Mouse (Mus musculus): ENCODE data around the gene Ccl8. TPM values are rescaled to one million over a fixed set of nuclear protein-coding genes. Genes with fewer than 3 reads are reported as not detected.

The Ccl8 gene
- total and polyA plus RNA-seq, 3 experiments: not detected

DNA sequence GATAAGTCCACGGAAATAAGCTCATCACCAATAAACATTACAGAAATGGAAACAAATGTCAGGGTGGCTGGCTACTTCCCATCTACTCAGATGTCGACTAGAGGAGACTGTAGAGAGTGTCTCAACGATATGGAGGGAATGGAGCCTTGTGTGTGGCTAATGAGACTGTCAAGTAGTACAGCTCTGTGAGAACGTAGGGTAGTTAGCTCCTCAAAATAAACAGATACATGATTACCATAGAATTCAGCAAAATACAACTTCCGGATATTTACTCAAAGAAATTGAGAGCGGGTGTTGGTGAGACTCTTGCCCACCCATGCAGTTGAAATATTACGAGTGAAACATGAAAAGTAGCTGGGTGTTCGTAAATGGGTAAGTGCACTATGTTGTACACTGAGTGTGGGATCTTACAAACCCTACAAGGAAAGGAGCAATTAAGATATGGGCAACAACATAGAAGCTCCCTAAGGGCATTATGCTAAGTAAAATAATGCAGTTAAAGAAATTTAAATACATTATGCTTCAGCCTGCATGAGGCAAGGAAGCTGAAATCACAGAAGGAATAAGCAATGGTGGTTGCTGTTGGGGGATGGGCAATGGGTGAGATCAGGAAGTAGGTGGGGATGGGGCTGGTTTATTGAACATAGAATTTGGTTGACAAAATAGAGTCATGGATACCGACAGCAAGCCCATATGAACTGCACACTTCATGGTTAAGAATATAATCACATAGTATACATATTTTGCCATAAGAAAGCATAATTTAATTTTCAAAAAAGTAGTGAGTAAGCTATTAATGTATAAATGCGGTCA is 15.3 kb upstream of the Ccl8 start:
- H3K36me3 ChIP-seq (ENCODE audit: control insufficient read depth in 1 of 2, insufficient read depth in 2 of 2, low read length in 2 of 2): no peaks in the 10 kb centered on the region
- no peaks in the 10 kb centered on the region; the same call in 1 of the 2 replicates for H3K9me3 ChIP-seq (replicated peaks; ENCODE audit: insufficient read depth, low read length)
- TF ChIP-seq JUND (IDR thresholded peaks at IDR 0.05; ENCODE audit: low read depth, low read length) (no peak), ZNF384 (IDR thresholded peaks at IDR 0.05; ENCODE audit: low read depth, low read length) (no peak), RCOR1 (IDR thresholded peaks at IDR 0.05; ENCODE audit: low read depth, low read length) (no peak)
- H3K79me2 ChIP-seq (ENCODE audit: control insufficient read depth, insufficient read depth, low read length, poor library complexity): no peaks in the 10 kb centered on the region
- H3K27me3 ChIP-seq (ENCODE audit: control insufficient read depth in 1 of 2, insufficient read depth in 2 of 2, low read length in 2 of 2): no peaks in the 10 kb centered on the region
- H3K9ac ChIP-seq (ENCODE audit: control insufficient read depth, low read depth, low read length, poor library complexity, severe bottlenecking): no peak overlapping the region
- H3K4me3 ChIP-seq (ENCODE audit: control insufficient read depth in 1 of 2, insufficient read depth in 1 of 2, low read depth in 2 of 2, low read length in 2 of 2): no peak overlapping the region
- DNase-seq (ENCODE audit: low read depth, low spot score): no peak
- no peaks in the 10 kb centered on the region for H3K4me1 ChIP-seq (ENCODE audit: control insufficient read depth in 1 of 2, insufficient read depth in 2 of 2, low read length in 2 of 2)
- H3K27ac ChIP-seq (ENCODE audit: control insufficient read depth, low read depth, low read length): no peak overlapping the region

DNA sequence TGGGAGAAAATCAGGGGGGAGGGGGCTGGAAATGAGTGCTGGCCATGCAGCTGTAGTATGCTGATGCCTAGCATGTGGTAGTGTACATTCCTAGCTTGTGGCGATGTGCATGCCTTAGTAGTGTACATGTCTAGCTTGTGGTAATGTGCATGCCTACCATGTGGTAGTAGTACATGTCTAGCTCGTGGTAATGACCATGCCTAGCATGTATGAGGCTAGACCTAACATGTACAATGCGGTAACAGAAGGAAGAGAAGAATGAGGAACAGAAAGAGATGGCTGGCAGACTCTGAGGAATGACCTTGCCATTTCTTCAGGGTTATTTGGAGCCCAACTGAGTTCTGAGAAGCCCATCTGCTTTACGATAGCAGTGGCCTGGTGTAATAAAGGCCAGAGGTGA is 13.9 kb upstream of the Ccl8 start:
- Histone ChIP-seq H3K4me3 (ENCODE audit: control insufficient read depth in 1 of 2, insufficient read depth in 1 of 2, low read depth in 2 of 2, low read length in 2 of 2) (no peak overlapping the region), H3K79me2 (ENCODE audit: control insufficient read depth, insufficient read depth, low read length, poor library complexity) (no peaks in the 10 kb centered on the region), H3K4me1 (ENCODE audit: control insufficient read depth in 1 of 2, insufficient read depth in 2 of 2, low read length in 2 of 2) (no peaks in the 10 kb centered on the region), H3K27ac (ENCODE audit: control insufficient read depth, low read depth, low read length) (no peak overlapping the region), H3K9me3 (replicated peaks; ENCODE audit: insufficient read depth, low read length) (no peaks in the 10 kb centered on the region; the same call in 1 of the 2 replicates), H3K27me3 (ENCODE audit: control insufficient read depth in 1 of 2, insufficient read depth in 2 of 2, low read length in 2 of 2) (no peaks in the 10 kb centered on the region), H3K36me3 (ENCODE audit: control insufficient read depth in 1 of 2, insufficient read depth in 2 of 2, low read length in 2 of 2) (no peaks in the 10 kb centered on the region), H3K9ac (ENCODE audit: control insufficient read depth, low read depth, low read length, poor library complexity, severe bottlenecking) (no peak overlapping the region)
- TF ChIP-seq MEF2A (IDR thresholded peaks at IDR 0.05; ENCODE audit: extremely low read depth, insufficient replicate concordance, low read depth, low read length, poor library complexity, severe bottlenecking): no peak
- no peak for TF ChIP-seq POLR2AphosphoS2 (IDR thresholded peaks at IDR 0.05; ENCODE audit: low read length)
- no peak for TF ChIP-seq POLR2AphosphoS5 (IDR thresholded peaks at IDR 0.05; ENCODE audit: borderline replicate concordance, low read depth, low read length)
- no peak for TF ChIP-seq ELF1 (IDR thresholded peaks at IDR 0.05; ENCODE audit: low read depth, low read length)
- no peak for TF ChIP-seq MAZ (IDR thresholded peaks at IDR 0.05; ENCODE audit: low read depth, low read length)
- no peak for TF ChIP-seq RAD21 (IDR thresholded peaks at IDR 0.05; ENCODE audit: low read depth, low read length)
- TF ChIP-seq SMC3 (IDR thresholded peaks at IDR 0.05; ENCODE audit: low read depth, low read length): no peak
- TF ChIP-seq RCOR1 (IDR thresholded peaks at IDR 0.05; ENCODE audit: low read depth, low read length): no peak
- no peak for TF ChIP-seq GATA1 (IDR thresholded peaks at IDR 0.05; ENCODE audit: low read depth, low read length)
- no peak for TF ChIP-seq USF1 (IDR thresholded peaks at IDR 0.05; ENCODE audit: low read depth, low read length)
- TF ChIP-seq CTCF (IDR thresholded peaks at IDR 0.05 in 2 of 3, conservative IDR thresholded peaks at IDR 0.05 in 1 of 3; ENCODE audit: control insufficient read depth in 1 of 3, insufficient read depth in 1 of 3, low read depth in 2 of 3, low read length in 3 of 3, poor library complexity in 1 of 3, severe bottlenecking in 1 of 3): no peak
- no peak for TF ChIP-seq ZC3H11A (IDR thresholded peaks at IDR 0.05; ENCODE audit: low read depth, low read length)
- no peak for TF ChIP-seq MYB (IDR thresholded peaks at IDR 0.05; ENCODE audit: low read depth, low read length)
- no peak for TF ChIP-seq MAX (IDR thresholded peaks at IDR 0.05; ENCODE audit: low read length)
- no peak for TF ChIP-seq POLR2A (IDR thresholded peaks at IDR 0.05; ENCODE audit: control insufficient read depth in 1 of 2, insufficient read depth in 1 of 2, low read depth in 1 of 2, low read length in 2 of 2, poor library complexity in 1 of 2)
- no peak for TF ChIP-seq USF2 (IDR thresholded peaks at IDR 0.05; ENCODE audit: borderline replicate concordance in 1 of 2, insufficient read depth in 1 of 2, low read depth in 1 of 2, low read length in 2 of 2)
- no peak for TF ChIP-seq SIN3A (IDR thresholded peaks at IDR 0.05; ENCODE audit: low read length)
- TF ChIP-seq E2F4 (IDR thresholded peaks at IDR 0.05; ENCODE audit: borderline replicate concordance, low read depth, low read length): no peak
- no peak for TF ChIP-seq UBTF (IDR thresholded peaks at IDR 0.05; ENCODE audit: borderline replicate concordance, insufficient read depth, low read depth, low read length)
- no peak for TF ChIP-seq ZNF384 (IDR thresholded peaks at IDR 0.05; ENCODE audit: low read depth, low read length)
- no peak for DNase-seq (ENCODE audit: low read depth, low spot score)

All from MEL (cell line).